Mouse (Mus musculus) small intestine, adult 2 months (tissue): ENCODE measurements at regions not wholly inside any gene's neighbourhood (a gene's known extent, or its start where the extent isn't known, plus 50 kb on each side); places are given as distances from the start of the nearest gene placed in this dataset.

ENCODE experiments used
- CTCF ChIP-seq: fragments of 200-500 bp; IDR thresholded peaks from 2 replicates; pipeline ENCODE4 v1.5.1; 2012; ENCODE audit warnings: low read depth, mild to moderate bottlenecking, control low read depth, inconsistent platforms, low read length, moderate library complexity, mixed read lengths; ENCODE audit not compliant: insufficient replicate concordance, insufficient read length; ENCODE audit errors: extremely low read depth
- POLR2A ChIP-seq: fragments of 200-500 bp; IDR thresholded peaks from 2 replicates; pipeline ENCODE4 v1.6.1; 2012; ENCODE audit warnings: low read depth, mild to moderate bottlenecking, control low read depth, inconsistent platforms, low read length, moderate library complexity

DNA sequence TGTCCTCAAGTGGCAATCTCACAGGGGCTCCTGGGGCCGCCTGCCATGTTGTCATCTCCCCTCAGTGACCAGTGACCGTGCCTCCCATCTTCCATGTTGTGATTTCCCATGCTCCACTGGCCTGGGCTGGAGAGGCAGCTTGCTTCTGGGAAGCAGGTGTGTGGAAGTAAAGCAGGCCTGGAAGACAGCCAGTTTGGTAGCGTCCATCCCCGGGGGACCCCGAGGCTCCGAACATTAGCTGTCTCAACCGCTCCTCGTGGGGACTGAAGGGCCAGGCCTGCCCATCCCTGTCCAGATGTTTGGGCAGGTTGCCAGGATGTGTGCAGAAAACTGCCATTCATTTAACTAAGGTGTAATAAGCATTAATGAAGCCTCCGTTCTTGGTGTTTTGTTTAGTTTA is 307.1 kb upstream of the 3110018I06Rik start:
- TF ChIP-seq CTCF (no peak), POLR2A (no peak)
